Comparison of ENCODE assay signal across 10 mouse cellular contexts in the genomic region with DNA sequence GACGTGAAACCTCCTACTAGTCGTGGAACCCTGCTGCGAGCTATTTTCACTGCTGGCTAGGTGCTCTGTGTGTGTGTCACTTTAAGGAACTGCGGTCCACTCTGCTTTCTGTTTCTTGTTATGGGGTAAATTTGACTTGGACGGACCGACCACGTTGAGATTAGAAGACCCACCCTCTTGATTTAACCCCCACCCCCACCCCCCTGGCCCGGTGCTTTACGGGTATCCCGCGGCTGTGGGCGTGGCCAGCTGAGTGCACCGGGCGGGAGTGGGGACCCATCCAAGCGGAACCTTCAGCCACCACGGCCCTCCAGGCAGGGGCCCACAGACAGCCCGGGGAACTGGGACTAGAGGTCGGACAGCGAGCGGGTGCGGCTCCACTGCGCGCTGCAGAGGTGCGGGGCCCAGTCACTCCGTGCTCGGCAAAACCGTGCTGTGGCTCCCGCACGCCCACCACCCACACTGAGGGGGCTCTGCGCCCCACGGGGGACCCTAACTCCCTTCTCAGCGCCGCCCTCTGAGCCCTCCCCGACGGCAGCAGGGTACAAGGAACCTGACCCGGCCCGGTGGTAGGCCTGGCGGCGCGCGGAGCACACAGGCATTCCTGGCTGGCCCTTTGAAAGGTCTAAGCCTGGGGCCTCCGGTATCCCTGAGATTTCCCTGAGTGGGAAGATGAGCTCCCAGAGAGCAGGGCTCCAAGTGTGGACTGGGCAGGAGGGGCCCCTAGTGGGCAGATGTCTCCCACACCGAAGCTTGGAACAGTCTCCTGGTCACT. TPM values are rescaled to one million over a fixed set of nuclear protein-coding genes. Genes with fewer than 3 reads are reported as not detected.
A peak's percentile ranks its signal among the peaks of the same experiment; 100 is the strongest.
DNase-seq lines count a peak whose midpoint lies in the region; ATAC-seq lines count a peak whose summit lies in the region.
"Had no signal": no experiment of that assay in that cellular context is flagged by ENCODE, and none has a peak within 500 bp of the region (broad histone marks: within the 10 kb centered on the region; RNA-seq: fewer than 3 reads in every experiment).

No protein-coding gene starts in this region.

- peak; percentile 42 for ATAC-seq in liver, embryonic 16.5 days (ENCODE audit: low read depth)

- no peaks in the 10 kb centered on the region for H3K9me3 ChIP-seq in heart, embryonic 10.5 days
- no peaks in the 10 kb centered on the region; the same call in 1 of the 2 replicates for H3K9me3 ChIP-seq in liver, embryonic 16.5 days (replicated peaks; ENCODE audit: control insufficient read depth, low read length)

- intact Hi-C loops in left cerebral cortex, postnatal 10 days (cut with DNase I): no loop called here

- peak overlapping the region; percentile 94 for H3K27ac ChIP-seq in heart, embryonic 10.5 days
- peak overlapping the region; percentile 33 for H3K27ac ChIP-seq in liver, embryonic 16.5 days (ENCODE audit: low read length)

- peaks cover 11% of the 10 kb centered on the region for H3K4me1 ChIP-seq in heart, embryonic 10.5 days
- peaks cover 5% of the 10 kb centered on the region for H3K4me1 ChIP-seq in liver, embryonic 16.5 days (ENCODE audit: control insufficient read depth, low read depth, low read length)

- DNase-seq in left cerebral cortex, postnatal 10 days (ENCODE audit: extremely low spot score in 1 of 2, low spot score in 2 of 2): peak; percentile 3 to 77
- no peak for DNase-seq in left cerebral cortex, adult 8-10 months (ENCODE audit: low spot score in 2 of 2)
- peak; percentile 46 for DNase-seq in embryo, embryonic 9.5 days (ENCODE audit: extremely low spot score)
- DNase-seq in heart, embryonic 10.5 days (ENCODE audit: low spot score): peak; percentile 80
- peak; percentile 53 to 58 for DNase-seq in kidney, adult 8-10 months
- peak; percentile 54 for DNase-seq in neural tube, embryonic 10.5 days (ENCODE audit: extremely low spot score, low spot score)
- peak; percentile 61 for DNase-seq in testis, postnatal 14 days (ENCODE audit: low spot score)

- peak overlapping the region; percentile 57 for H3K9ac ChIP-seq in liver, embryonic 16.5 days (ENCODE audit: low read depth, low read length)

- H3K36me3 ChIP-seq in heart, embryonic 10.5 days: no peaks in the 10 kb centered on the region
- H3K36me3 ChIP-seq in liver, embryonic 16.5 days (ENCODE audit: control insufficient read depth, insufficient read depth): no peaks in the 10 kb centered on the region

- 10% methylated on average over 43 of the region's 43 CpGs for WGBS in heart, embryonic 10.5 days
- 19% methylated on average over 42 of the region's 43 CpGs for WGBS in liver, embryonic 16.5 days (ENCODE audit: insufficient replicate concordance)

- H3K27me3 ChIP-seq in heart, embryonic 10.5 days (ENCODE audit: insufficient read depth, poor library complexity, severe bottlenecking): no peaks in the 10 kb centered on the region
- no peaks in the 10 kb centered on the region for H3K27me3 ChIP-seq in liver, embryonic 16.5 days (ENCODE audit: control insufficient read depth, insufficient read depth, low read depth, low read length)

- peak overlapping the region; percentile 67 for H3K4me2 ChIP-seq in liver, embryonic 16.5 days (ENCODE audit: low read depth, low read length)

- peak overlapping the region; percentile 75 for H3K4me3 ChIP-seq in heart, embryonic 10.5 days
- peak overlapping the region; percentile 57 for H3K4me3 ChIP-seq in liver, embryonic 16.5 days (ENCODE audit: low read depth, low read length)
- H3K4me3 ChIP-seq: myocyte had no signal

RNA-seq across cellular contexts. Expression of a gene that starts 54.0 kb away (rescaled TPM):
- under 1 TPM; 0.13 to 0.22 TPM for total RNA-seq in left cerebral cortex, postnatal 10 days (2021)
- under 1 TPM in 2 of 4 experiments, not detected in 2; 0.19 to 0.32 TPM for total RNA-seq in left cerebral cortex, adult 8-10 months (2022)
- not detected in 2 replicates for polyA plus RNA-seq in heart, embryonic 10.5 days (2016; fragmentation: Nextera tagmentation; extraction: Ambion mirVana)
- not detected in 2 replicates for polyA plus RNA-seq in liver, embryonic 16.5 days (2015; fragmentation: Nextera tagmentation; extraction: Ambion mirVana)
- total RNA-seq: MEL had no signal
- polyA plus RNA-seq: myocyte had no signal

Comparison
In these comparisons a context has a peak if more than half of its experiments do, and no peak if none do; other contexts are left out.
1. DNase-seq: peak in left cerebral cortex, postnatal 10 days (2 of 2), embryo, embryonic 9.5 days (single experiment), heart, embryonic 10.5 days (single experiment), kidney, adult 8-10 months (2 of 2), neural tube, embryonic 10.5 days (single experiment) and testis, postnatal 14 days (single experiment); none in left cerebral cortex, adult 8-10 months (0 of 2).